Mouse (Mus musculus): Measurements from ENCODE around the gene Mia. TPM values are rescaled to one million over a fixed set of nuclear protein-coding genes. Genes with fewer than 3 reads are reported as not detected.

Mia gene
- polyA plus RNA-seq (2017; shearing (Covaris generic)): not detected

GRCm38 (mm10) chr7:27180837-27181695, at the start of gene Mia, which contains the start of gene Gm21983:
Mia (minus strand) TSS chr7:27181157.
Gm21983 (minus strand) TSS chr7:27181086.

GRCm38 (mm10) chr7:27228281-27228821, 47.4 kb upstream of the Mia start, which contains the start of gene Itpkc:
Itpkc (minus strand) TSS chr7:27228661.

GRCm38 (mm10) chr7:27195681-27196611, 15.0 kb upstream of the Mia start, which contains the start of the genes BC024978 and Snrpa:
BC024978 (plus strand) TSS chr7:27195781.
Snrpa (minus strand) TSS chr7:27196271.

GRCm38 (mm10) chr7:27178324-27179216, 2.4 kb downstream of the Mia start, which contains the start of gene Rab4b:
Rab4b (minus strand) TSS chr7:27178896.

GRCm38 (mm10) chr7:27166614-27167474, 14.1 kb downstream of the Mia start, which contains the start of gene Egln2:
Egln2 (minus strand) TSS chr7:27166802.

GRCm38 (mm10) chr7:27153205-27153764, 27.7 kb downstream of the Mia start, which contains the start of gene Cyp2t4:
Cyp2t4 (plus strand) TSS chr7:27153714.

Other genes starting within 250 kb of the Mia start
- gene Cyp2a22, start 241.8 kb downstream of the Mia start, polyA plus RNA-seq (2017; shearing (Covaris generic)): not detected
- gene Cyp2a12, start 152.1 kb downstream of the Mia start, polyA plus RNA-seq (2017; shearing (Covaris generic)): not detected
- not detected for gene Cyp2f2, start 61.2 kb downstream of the Mia start, polyA plus RNA-seq (2017; shearing (Covaris generic))
- not detected for gene Cyp2t4, start 27.4 kb downstream of the Mia start, polyA plus RNA-seq (2017; shearing (Covaris generic))
- gene Egln2, start 14.4 kb downstream of the Mia start, polyA plus RNA-seq (2017; shearing (Covaris generic)): 73.8 TPM
- gene Rab4b, start 2.3 kb downstream of the Mia start, polyA plus RNA-seq (2017; shearing (Covaris generic)): 141 TPM
- gene Gm21983, start 71 bp downstream of the Mia start, polyA plus RNA-seq (2017; shearing (Covaris generic)): 0.65 TPM
- 2.0 TPM for gene BC024978, start 14.6 kb upstream of the Mia start, polyA plus RNA-seq (2017; shearing (Covaris generic))
- gene Snrpa, start 15.1 kb upstream of the Mia start, polyA plus RNA-seq (2017; shearing (Covaris generic)): 67.6 TPM
- gene Itpkc, start 47.5 kb upstream of the Mia start, polyA plus RNA-seq (2017; shearing (Covaris generic)): 20.4 TPM
- gene Coq8b, start 51.9 kb upstream of the Mia start, polyA plus RNA-seq (2017; shearing (Covaris generic)): 14.5 TPM
- 2.2 TPM for gene Numbl, start 77.3 kb upstream of the Mia start, polyA plus RNA-seq (2017; shearing (Covaris generic))
- 1.6 TPM for gene Ltbp4, start 156.5 kb upstream of the Mia start, polyA plus RNA-seq (2017; shearing (Covaris generic))
- gene Shkbp1, start 174.9 kb upstream of the Mia start, polyA plus RNA-seq (2017; shearing (Covaris generic)): 56.3 TPM
- 1.1 TPM for gene Gm20479, start 176.3 kb upstream of the Mia start, polyA plus RNA-seq (2017; shearing (Covaris generic))

Measured in effector memory CD4-positive, alpha-beta T cell, adult 5 months (primary cell).